Mouse (Mus musculus): Measurements from ENCODE around the gene Med24.

DNA sequence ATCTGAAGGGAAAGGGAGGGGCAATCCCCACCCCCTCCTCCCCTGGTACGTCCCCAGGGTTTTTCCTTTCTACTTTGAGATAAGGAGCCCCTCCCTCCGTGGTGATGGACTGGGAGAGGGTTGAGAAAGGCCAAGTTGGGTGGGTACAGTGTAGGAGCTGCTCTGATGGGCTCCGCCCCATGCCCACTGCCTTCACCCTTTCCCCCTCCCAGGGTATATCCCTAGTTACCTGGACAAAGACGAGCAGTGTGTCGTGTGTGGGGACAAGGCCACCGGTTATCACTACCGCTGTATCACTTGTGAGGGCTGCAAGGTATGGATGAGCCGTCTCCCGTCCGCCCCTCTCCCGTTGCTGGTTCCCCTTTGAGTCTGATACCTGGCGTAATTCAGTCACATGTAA is 27.5 kb upstream of the Med24 start:
- TF ChIP-seq TAL1 (IDR thresholded peaks at IDR 0.05; ENCODE audit: low read length): no peak
- no peak for TF ChIP-seq GATA1 (IDR thresholded peaks at IDR 0.05; ENCODE audit: low read length)

Measured in erythroblast, embryonic 14.5 days (primary cell).